Mouse (Mus musculus): Measurements from ENCODE around the gene Rpl28. TPM values are rescaled to one million over a fixed set of nuclear protein-coding genes. Genes with fewer than 3 reads are reported as not detected.
"Not testable (repeated sequence)": the region's sequence is repeated elsewhere in the genome, so short reads cannot be mapped to it uniquely, and the experiment has no call there.

Gene Rpl28
- total RNA-seq, 2 experiments from 2014 or later, result 1,080 to 1,143 TPM

GRCm38 (mm10) chr7:4782130-4782529 lies 10.5 kb upstream of the Rpl28 start:
- no peak for DNase-seq (ENCODE audit: low spot score in 2 of 2)

- DNase-seq (ENCODE audit: low spot score in 2 of 2), result no peak
These were observed 9.9 kb upstream of the Rpl28 start, which contains the start of the genes Il11 and Tmem190 for GRCm38 (mm10) chr7:4782759-4783158. Il11 (minus strand) TSS chr7:4782859. Tmem190 (plus strand) TSS chr7:4782937.

GRCm38 (mm10) chr7:4783667-4784268 lies 8.9 kb upstream of the Rpl28 start:
- no peak for DNase-seq (ENCODE audit: low spot score in 2 of 2)

DNA sequence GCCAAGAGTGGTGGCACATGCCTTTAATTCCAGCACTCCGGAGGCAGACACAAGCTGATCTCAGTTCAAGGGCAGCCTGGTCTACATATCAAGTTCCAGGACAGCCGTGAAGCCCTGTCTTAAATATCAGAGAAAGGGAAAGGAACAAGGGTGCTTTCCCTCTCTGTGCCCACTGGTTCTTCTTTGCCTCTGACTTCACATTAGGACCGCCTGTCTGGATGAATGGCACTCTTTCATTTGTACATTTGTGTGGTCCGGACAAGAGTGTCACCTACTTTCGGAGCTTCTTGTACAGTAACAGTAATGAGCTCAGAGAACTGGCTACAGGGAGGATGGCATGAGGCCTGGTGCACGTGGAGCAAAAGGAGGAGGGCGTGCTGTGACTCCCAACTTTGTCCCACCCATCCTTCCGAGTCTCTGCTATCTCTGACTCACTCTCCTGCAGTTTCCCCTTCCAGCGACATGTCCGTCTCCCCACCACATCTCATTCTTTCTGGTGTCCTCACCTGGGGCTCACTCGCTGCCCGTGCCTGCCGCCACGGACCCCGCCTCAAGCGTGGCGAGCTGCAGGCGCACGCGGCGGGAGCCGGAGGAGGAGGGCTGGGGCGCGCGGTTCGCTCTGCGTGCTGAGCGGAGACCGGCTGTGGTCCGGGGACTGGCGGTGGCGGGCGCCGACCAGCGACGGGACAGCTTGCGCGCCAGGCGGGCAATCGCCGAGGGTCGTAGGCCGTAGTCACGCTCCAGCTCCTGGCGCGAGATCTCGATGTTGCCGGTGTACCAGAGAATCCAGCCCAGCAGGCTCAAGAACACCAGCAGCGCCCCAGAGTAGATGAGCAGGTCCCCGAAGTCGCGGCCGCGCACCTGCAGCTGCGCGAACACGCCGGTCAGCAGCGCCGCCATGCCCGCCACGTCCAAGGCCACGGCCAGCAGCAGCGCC lies 3.9 kb upstream of the Rpl28 start:
- DNase-seq (ENCODE audit: low spot score in 2 of 2), result peak in 1 of 2 experiments; percentile 63

GRCm38 (mm10) chr7:4789436-4789935 lies 3.2 kb upstream of the Rpl28 start, which contains the start of gene Tmem238:
Tmem238 (minus strand) TSS chr7:4789656.
- peak in 1 of 2 experiments; percentile 41 for DNase-seq (ENCODE audit: low spot score in 2 of 2)

GRCm38 (mm10) chr7:4793248-4793647 lies 574 bp downstream of the Rpl28 start:
- DNase-seq (ENCODE audit: low spot score in 2 of 2), result not testable (repeated sequence)

DNA sequence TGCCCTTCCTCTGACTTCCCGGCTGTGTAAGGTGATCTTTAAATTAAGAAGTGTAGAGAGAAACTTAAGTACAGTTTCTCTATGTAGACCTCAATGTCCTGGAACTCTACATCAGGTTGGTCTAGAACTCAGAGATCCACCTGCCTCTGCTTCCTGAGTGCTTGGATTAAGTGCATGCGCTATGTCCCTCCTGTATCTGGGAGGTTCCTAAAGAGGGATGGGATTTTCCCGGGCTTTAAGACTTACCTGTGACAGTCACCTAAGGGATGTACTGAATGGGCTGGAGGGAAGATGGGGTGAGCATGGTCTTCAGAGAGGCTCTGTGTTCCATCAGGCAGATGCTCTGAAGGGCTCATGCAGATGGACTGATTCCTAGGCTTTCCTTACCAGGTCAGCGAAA lies 1.0 kb downstream of the Rpl28 start:
- no peak for DNase-seq (ENCODE audit: low spot score in 2 of 2)

DNA sequence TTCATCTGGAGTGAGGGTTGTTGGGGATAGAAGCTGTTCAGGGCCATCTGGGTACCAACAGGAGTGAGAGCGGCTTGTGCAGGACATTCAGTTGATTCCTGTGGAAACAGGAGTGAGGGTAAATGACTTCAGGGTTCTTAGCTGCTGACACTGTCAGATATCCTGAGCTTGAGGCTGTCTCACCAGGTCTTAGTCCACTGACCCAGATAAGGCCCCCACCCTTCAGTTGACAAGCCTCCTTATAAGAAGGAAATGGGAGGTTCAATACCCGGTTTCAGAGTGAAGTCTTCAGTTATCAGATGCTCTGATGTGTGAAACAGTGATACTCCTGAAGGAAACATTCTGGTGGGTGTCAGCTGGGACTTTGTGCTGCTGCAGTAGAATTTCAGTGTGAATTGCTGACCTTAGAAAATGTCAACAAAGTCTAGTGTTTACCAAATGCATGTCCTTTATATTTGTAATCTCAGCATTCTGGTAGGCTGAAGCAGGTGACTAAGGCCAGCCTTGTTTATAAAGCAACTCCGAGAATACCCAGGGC lies 2.0 kb downstream of the Rpl28 start:
- no peak for DNase-seq (ENCODE audit: low spot score in 2 of 2)

DNA sequence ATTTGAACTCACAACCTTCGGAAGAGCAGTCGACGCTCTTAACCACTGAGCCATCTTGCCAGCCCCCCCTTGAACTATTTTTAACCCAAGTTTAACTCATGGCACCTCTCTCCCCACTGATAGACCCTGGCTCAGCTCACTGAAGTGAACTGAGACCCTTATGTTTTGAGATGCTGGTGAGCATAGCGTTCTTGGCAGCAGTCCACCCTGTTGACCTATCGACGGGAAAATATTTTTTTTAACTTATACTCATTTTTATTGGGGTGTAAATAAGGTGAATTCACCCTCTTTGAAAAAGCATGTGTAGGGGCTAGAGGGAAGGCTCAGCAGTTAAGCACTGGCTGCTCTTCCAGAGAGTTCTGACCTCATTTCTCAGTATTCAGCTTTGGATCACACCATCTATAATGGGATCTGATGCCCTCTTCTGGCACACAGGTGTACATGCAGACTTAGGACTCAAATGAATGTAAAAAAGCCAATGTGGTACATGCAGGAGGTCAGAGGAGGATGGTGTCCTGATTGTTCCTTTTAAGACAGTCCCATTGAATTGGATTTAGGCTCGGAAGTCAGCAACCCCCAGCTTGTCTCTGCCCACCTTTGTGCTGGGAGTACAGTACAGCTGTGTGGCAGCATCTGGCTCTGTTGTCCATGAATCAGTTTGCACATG lies 3.2 kb downstream of the Rpl28 start:
- DNase-seq (ENCODE audit: low spot score in 2 of 2), result no peak

GRCm38 (mm10) chr7:4802247-4802646 lies 9.6 kb downstream of the Rpl28 start:
- DNase-seq (ENCODE audit: low spot score in 2 of 2), result no peak

DNA sequence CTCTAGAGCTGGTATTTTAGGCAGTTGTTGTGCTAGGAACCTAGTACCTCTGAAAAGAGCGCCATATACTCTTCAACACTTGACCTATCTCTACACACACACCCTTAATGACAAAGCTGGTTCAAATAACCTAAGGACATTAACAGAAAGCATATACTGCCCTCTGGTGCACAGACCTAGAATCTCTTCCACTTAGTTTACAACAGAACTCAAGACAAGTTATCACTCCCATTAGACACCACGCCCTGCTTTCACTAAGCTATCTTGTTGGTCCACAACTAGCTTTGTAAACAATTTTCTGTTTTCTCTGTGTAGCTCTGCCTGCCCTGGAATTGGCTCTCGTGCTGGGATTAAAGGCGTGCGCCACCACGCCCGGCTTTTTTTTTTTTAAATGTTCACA lies 14.0 kb downstream of the Rpl28 start:
- DNase-seq (ENCODE audit: low spot score in 2 of 2), result no peak

DNA sequence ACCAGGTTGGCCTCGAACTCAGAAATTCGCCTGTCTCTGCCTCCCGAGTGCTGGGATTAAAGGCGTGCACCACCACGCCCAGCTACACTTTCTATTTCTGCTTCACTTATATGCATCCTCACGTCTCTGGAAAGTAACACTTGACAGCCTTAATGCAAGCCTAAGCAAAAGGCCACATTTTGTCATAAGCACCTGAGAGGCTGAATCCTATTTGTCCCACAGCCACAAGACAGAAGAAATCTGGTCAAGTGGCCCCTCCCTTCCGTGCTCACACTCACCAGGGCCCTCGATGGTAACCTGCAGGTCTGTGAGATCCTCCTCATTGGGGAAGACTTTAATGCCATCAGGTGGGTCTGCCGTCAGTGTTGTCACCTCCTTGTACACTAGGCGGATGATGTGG lies 18.5 kb downstream of the Rpl28 start:
- not testable (repeated sequence) for DNase-seq (ENCODE audit: low spot score in 2 of 2)

DNA sequence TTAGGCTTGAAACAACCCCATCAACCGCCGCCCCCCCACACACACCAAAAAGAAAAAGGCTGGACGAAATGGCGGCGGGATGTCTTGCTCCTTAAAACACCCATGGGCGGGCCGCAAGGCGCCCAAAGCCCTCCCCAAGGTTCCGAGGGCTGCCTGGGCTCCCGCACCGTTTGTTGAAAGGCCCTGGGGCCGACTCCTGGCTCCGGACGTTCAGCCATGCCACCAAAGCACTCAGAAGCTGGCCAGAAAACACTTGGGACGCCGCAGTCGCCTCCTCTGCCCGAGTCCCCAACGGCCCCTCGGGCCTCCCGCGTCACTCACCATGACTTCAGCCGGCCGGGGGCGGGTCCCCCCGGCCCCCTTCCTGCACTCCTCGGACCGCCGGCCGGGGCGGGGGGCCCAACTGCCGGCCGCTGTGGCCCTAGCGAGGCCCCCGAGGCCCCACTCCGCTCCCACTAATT lies 19.2 kb downstream of the Rpl28 start:
- DNase-seq (ENCODE audit: low spot score in 2 of 2), result peak in 1 of 2 experiments; percentile 58

DNA sequence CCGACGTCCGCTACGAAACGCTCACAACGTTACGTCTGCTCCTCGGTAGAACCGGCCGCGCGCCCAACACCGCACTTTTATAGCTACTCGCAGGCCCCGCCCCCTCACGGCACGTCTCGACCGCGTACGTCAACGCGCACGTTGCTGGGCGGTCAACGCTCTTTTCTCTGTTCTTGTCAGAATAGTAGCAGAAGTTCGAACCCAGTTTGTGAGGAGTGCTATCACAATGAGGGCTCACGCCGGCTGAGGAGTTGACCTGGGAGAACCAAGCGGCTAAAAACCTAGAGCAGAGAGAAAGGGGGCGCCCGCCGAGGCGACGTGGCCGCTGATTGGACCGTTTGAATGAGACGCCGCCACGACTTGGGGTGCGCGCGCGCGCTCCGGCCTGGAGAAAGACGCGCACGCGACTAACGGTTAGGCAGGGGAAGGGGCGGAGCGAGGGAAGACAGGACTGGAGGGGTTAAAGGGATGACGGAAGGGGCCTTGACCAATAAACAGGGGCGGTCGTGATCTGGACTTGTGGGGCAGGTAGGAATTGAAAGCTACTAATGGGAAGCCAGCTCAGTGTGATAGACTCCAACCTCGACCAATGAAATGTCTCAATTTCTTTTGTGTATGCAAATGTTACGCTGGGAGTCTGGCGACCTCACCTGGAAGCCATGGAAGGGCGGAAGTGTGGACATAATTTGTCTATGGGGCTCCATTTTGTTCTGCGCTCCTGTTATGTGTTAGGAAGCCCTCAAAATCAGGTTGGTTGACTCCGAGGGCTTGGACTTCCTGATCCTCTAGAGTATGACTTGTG lies 19.8 kb downstream of the Rpl28 start, which contains the start of gene Ube2s:
TSS of gene Ube2s (minus strand) at position 288 of the 802 bp plus-strand sequence.
- DNase-seq (ENCODE audit: low spot score in 2 of 2), result peak; percentile 97 to 98

GRCm38 (mm10) chr7:4813105-4813791 lies 20.6 kb downstream of the Rpl28 start:
- DNase-seq (ENCODE audit: low spot score in 2 of 2), result no peak

DNA sequence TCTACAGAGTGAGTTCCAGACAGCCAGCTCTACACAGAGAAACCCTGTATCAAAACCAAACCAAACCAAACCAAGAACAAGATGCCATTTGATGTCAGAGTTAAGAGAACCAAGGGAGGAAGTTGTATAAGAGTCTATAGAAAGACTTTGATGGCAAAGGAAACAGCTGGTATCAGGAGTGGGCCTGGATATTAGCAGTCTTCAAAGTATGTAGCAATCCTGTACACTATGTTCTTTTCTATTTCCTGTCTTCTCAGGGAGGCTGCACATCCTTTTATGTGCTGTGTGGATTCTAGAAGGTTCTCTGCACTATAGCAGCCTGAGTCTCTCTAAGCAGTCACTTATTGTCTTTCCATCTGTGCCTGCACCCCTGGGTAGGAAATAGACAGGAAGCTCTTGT lies 23.9 kb downstream of the Rpl28 start:
- DNase-seq (ENCODE audit: low spot score in 2 of 2), result no peak

- not testable (repeated sequence) for DNase-seq (ENCODE audit: low spot score in 2 of 2)
These were observed 28.3 kb downstream of the Rpl28 start for GRCm38 (mm10) chr7:4820925-4821324.

- no peak for DNase-seq (ENCODE audit: low spot score in 2 of 2)
These were observed 29.0 kb downstream of the Rpl28 start for GRCm38 (mm10) chr7:4821690-4822089.

- no peak for DNase-seq (ENCODE audit: low spot score in 2 of 2)
These were observed 29.7 kb downstream of the Rpl28 start for GRCm38 (mm10) chr7:4822162-4822907.
